Mouse (Mus musculus) limb, embryonic 15.5 days (tissue): Measurements from ENCODE around the gene Anapc7. TPM values are rescaled to one million over a fixed set of nuclear protein-coding genes. Genes with fewer than 3 reads are reported as not detected.
A peak's percentile ranks its signal among the peaks of the same experiment; 100 is the strongest.

Source experiments
- ATAC-seq: fragments of 200-750 bp; cut with Nextera tagmentation; 2 replicates; pipeline ENCODE4 v1.8.0; 2017; ENCODE audit warnings: low read depth, moderate TSS enrichment; ENCODE audit not compliant: insufficient number of reproducible peaks, low FRiP score, low TSS enrichment
- H3K27ac ChIP-seq: fragments of 300-500 bp; sonication (generic); 2 replicates; pipeline ENCODE4 v1.5.1; 2015; ENCODE audit warnings: moderate library complexity, mild to moderate bottlenecking, inconsistent platforms
- H3K27me3 ChIP-seq: fragments of 300-500 bp; sonication (generic); 2 replicates; pipeline ENCODE4 v1.6.1; 2015; ENCODE audit warnings: inconsistent platforms
- H3K36me3 ChIP-seq: fragments of 300-500 bp; sonication (generic); 2 replicates; pipeline ENCODE4 v1.6.1; 2015; ENCODE audit warnings: inconsistent platforms
- H3K4me1 ChIP-seq: fragments of 300-500 bp; sonication (generic); 2 replicates; pipeline ENCODE4 v1.6.1; 2015; ENCODE audit warnings: inconsistent platforms
- H3K4me2 ChIP-seq: fragments of 300-500 bp; sonication (generic); 2 replicates; pipeline ENCODE4 v1.6.1; 2015; ENCODE audit warnings: mild to moderate bottlenecking, inconsistent platforms
- H3K4me3 ChIP-seq: fragments of 300-500 bp; sonication (generic); 2 replicates; pipeline ENCODE4 v1.5.1; 2015; ENCODE audit warnings: mild to moderate bottlenecking, inconsistent platforms
- H3K9ac ChIP-seq: fragments of 300-500 bp; sonication (generic); 2 replicates; pipeline ENCODE4 v1.6.1; 2015; ENCODE audit warnings: inconsistent platforms
- H3K9me3 ChIP-seq: fragments of 300-500 bp; sonication (generic); 2 replicates; pipeline ENCODE4 v1.6.1; 2016; ENCODE audit warnings: inconsistent platforms
- WGBS: fragments of 180-500 bp; shearing (Covaris S2); methylation state at CpG from one replicate; pipeline ENCODE4 v1.1.7; 2015; 5-methylcytosine and 5-hydroxymethylcytosine counted together
- polyA plus RNA-seq: library from polyadenylated mRNA; unstranded; fragments of >200 nt; fragmentation: Nextera tagmentation; extraction: Ambion mirVana; gene quantifications from 2 replicates; pipeline ENCODE4 v1.2.1, GENCODE M21; 2015

The Anapc7 gene
- polyA plus RNA-seq, 1 experiment from 2014 or later, result 40.2 TPM

DNA sequence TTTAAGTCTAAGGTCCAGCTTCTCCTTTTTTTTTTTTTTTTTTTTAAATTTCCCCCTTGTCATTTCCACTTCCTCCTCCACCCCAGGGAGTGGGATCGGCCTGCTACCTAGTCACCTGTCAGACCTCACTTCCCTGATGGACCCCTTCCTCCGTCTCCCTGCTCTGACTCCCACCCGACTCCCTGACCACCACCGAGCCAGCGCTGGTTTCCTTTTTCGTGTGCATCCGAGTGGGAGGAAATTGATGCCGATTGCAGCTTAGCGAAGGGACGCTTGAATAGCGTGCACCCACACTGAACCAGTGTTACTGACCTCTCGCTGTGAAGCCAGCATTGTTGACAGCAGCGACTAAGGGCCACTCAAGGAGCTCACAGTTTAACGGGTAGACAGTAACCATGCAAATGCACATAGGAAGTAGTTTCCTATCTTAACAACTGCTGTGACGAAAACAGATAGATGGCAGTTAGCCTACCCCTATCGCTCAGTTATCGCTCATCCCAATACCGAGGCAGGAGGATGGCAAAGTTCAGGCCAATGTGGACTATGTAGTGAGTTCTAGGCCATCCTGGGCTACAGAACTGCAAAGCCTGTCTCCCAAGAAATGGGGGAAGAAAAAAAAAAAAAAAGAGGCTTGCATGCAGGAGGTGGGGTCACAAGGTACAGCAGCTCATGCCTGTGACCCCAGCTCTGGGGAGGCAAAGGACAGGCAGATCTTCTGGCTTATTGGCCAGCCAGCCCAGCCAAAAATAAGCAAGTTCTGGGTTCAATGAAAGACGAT lies 29.1 kb upstream of the Anapc7 start:
- no peaks in the 10 kb centered on the region for H3K9me3 ChIP-seq
- 14% methylated on average over 19 of the region's 19 CpGs for WGBS
- H3K9ac ChIP-seq, result peak overlapping the region; percentile 69
- H3K27ac ChIP-seq, result peak overlapping the region; percentile 73; the same call in 1 of the 2 replicates
- peaks cover 14% of the 10 kb centered on the region for H3K4me1 ChIP-seq
- no peaks in the 10 kb centered on the region for H3K27me3 ChIP-seq
- peak overlapping the region; percentile 85 for H3K4me3 ChIP-seq
- peaks cover 14% of the 10 kb centered on the region for H3K36me3 ChIP-seq
- no peak for ATAC-seq
- H3K4me2 ChIP-seq, result peak overlapping the region; percentile 65

DNA sequence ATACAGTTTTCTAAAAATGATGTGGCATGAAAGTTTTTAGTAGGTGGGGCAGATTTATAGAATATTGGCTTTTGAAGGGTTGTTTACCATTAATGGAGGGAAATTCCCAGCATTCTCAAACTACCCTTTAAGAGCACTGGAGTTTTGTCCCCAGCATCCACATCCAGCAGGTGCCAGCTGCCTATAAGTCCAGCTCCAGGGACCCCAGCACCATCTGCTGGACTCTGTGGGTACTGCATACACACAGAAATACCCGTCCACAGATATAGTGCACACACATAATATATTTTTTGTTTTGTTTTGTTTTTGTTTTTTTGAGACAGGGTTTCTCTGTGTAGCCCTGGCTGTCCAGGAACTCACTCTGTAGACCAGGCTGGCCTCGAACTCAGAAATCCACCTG lies 27.6 kb upstream of the Anapc7 start:
- WGBS, result 51% methylated on average over 2 of the region's 2 CpGs
- no peaks in the 10 kb centered on the region for H3K27me3 ChIP-seq
- H3K36me3 ChIP-seq, result peaks cover 26% of the 10 kb centered on the region
- no peak overlapping the region for H3K4me2 ChIP-seq
- no peak for ATAC-seq
- peaks cover 14% of the 10 kb centered on the region for H3K4me1 ChIP-seq
- H3K9ac ChIP-seq, result no peak overlapping the region
- H3K27ac ChIP-seq, result no peak overlapping the region
- H3K9me3 ChIP-seq, result no peaks in the 10 kb centered on the region
- no peak overlapping the region for H3K4me3 ChIP-seq

DNA sequence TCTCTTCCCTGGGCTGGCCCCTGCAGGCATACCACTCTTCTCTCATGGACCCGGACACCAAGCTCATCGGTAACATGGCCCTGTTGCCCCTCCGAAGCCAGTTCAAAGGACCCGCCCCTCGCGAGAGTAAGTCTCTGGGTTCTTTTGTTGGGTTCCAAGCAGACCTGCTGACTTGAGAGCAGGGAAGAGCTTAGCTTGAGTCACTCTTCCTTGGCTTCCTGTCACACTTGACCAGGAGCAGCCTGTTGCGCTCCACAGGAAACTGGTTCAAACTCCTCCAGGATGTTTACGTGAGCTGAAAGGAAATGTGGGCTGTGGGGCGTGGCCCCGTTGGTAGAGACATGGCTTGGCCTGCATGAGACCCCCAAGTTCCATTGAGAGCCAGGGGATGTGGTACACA lies 24.7 kb upstream of the Anapc7 start:
- 87% methylated on average over 10 of the region's 10 CpGs for WGBS
- Histone ChIP-seq H3K27me3 (no peaks in the 10 kb centered on the region), H3K4me2 (no peak overlapping the region), H3K4me1 (peaks cover 14% of the 10 kb centered on the region), H3K27ac (peak overlapping the region; percentile 27; the same call in 1 of the 2 replicates), H3K9ac (no peak overlapping the region), H3K36me3 (peaks cover 53% of the 10 kb centered on the region), H3K9me3 (no peaks in the 10 kb centered on the region), H3K4me3 (no peak overlapping the region)
- no peak for ATAC-seq

DNA sequence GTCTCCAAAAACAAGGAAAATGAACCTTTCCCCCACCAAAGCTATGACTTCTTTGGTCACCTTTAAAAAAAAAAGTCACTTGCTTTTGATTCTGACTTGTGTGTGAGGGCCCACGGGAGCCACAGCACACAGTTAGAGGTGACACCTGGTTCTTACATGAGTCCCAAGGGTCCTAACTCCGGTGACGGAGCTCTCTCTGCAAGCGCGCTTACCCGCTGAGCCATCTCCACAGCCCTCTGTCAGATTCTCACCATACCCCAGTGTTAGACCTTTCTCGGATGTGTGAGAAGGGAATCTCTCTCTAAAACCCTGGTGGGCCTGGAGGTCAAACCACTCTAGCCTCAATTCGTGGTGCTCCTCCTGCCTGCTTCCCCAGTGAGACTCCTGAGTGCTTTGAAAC lies 24.0 kb upstream of the Anapc7 start:
- peaks cover 60% of the 10 kb centered on the region for H3K36me3 ChIP-seq
- no peak for ATAC-seq
- H3K9me3 ChIP-seq, result no peaks in the 10 kb centered on the region
- no peaks in the 10 kb centered on the region for H3K27me3 ChIP-seq
- H3K9ac ChIP-seq, result no peak overlapping the region
- peaks cover 12% of the 10 kb centered on the region for H3K4me1 ChIP-seq
- no peak overlapping the region for H3K4me2 ChIP-seq
- WGBS, result 92% methylated on average over 8 of the region's 8 CpGs
- H3K27ac ChIP-seq, result no peak overlapping the region
- H3K4me3 ChIP-seq, result no peak overlapping the region

DNA sequence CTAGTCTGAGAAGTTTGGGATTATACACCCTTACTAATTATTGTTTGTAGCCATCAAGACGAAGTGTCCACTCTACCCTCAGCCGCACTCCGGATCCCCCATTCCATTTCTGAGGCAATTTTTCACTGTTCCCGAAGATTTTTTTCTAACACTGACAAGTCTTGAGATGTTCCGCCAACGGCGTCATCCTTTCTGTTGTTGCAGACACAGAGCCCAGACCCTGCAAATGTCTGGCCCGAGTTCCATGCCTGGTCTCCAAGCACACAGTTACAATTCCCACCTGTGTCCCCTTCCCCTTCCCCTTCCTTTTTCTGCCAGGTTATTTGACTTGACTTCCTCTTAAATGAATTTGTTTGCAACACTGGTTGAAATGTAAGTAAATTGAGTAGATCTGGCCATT lies 21.6 kb upstream of the Anapc7 start:
- Histone ChIP-seq H3K9ac (no peak overlapping the region), H3K27ac (no peak overlapping the region), H3K4me3 (no peak overlapping the region), H3K4me2 (no peak overlapping the region), H3K27me3 (no peaks in the 10 kb centered on the region), H3K4me1 (no peaks in the 10 kb centered on the region), H3K36me3 (peaks cover 82% of the 10 kb centered on the region), H3K9me3 (no peaks in the 10 kb centered on the region)
- ATAC-seq, result no peak
- WGBS, result 93% methylated on average over 8 of the region's 8 CpGs

DNA sequence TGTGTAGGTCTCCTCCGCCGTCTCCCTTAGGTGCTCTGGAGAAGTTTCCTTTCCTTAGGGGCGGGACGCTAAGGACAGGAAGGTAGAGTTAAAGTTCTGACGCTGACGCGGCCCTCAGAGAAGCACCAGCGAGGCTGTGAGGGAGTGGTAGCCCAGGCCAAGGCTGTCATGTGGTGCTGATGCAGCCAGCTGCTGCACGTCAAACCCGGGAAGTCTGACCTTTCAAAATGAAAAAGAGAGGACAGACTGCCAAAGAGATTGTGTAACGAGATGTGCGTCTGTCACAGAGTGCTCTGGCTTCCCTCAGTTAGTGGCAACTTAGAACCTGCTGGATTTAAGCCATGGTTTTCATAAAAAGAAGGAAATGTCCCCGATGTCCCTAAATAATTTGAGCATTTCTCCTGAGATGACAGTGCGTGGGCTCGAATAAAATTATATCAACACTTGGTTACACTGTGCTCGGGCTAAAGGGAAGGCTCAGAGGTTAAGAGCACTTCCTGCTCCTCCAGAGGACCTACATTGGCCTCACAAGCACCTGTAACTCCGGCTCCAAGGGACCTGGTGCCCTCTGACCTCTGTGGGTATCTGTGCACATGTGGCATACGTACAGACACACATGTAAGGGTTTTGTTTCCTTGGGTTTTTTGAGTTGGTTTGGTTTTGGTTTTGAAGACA lies 20.7 kb upstream of the Anapc7 start:
- H3K36me3 ChIP-seq, result peaks cover 86% of the 10 kb centered on the region

DNA sequence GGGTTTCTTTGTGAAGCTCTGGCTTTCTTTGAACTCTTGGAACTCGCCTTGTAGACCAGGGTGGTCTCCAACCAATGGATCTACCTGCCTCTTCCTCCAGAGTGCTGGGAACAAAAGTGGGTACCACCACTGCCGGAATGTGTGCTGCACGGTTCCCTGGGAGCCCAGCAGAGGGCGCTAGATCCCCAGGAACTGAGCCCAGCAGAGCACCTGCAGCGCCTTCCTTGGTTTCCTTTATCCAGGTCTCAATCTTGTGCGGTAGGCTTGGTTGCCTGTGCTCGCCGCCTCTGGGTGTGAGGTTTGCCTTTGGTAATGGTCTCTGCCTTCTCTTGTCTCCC lies 20.2 kb upstream of the Anapc7 start:
- H3K4me1 ChIP-seq, result no peaks in the 10 kb centered on the region
- H3K27me3 ChIP-seq, result no peaks in the 10 kb centered on the region
- H3K36me3 ChIP-seq, result peaks cover 91% of the 10 kb centered on the region
- no peaks in the 10 kb centered on the region for H3K9me3 ChIP-seq
- no peak for ATAC-seq
- H3K9ac ChIP-seq, result no peak overlapping the region
- H3K4me3 ChIP-seq, result no peak overlapping the region
- no peak overlapping the region for H3K27ac ChIP-seq
- H3K4me2 ChIP-seq, result no peak overlapping the region
- WGBS, result 24% methylated on average over 8 of the region's 8 CpGs

More for the DNA sequence above, 20.7 kb upstream of the Anapc7 start:
- WGBS, result 81% methylated on average over 18 of the region's 18 CpGs
- H3K4me2 ChIP-seq, result no peak overlapping the region
- no peaks in the 10 kb centered on the region for H3K27me3 ChIP-seq
- no peak for ATAC-seq
- no peaks in the 10 kb centered on the region for H3K9me3 ChIP-seq
- no peak overlapping the region for H3K27ac ChIP-seq
- H3K4me1 ChIP-seq, result no peaks in the 10 kb centered on the region
- H3K9ac ChIP-seq, result no peak overlapping the region
- H3K4me3 ChIP-seq, result no peak overlapping the region

DNA sequence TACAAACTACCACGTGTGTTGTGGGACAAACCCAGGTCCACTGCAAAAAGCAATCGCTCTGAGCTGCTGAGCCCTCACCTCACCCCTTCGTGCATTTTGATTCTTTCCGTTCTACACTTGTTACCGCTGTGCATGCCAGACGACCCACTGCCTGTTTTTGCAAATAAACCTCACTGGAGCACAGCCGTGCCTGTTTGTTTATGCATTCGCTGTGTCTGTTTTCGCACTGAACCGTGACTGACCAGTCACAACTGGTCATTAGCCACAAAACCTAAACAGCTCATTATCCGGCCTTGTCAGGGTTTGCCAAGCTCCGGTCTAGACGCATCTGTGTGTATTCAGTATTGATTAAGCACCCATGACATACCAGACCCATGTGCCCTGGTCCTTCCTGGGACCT lies 19.3 kb upstream of the Anapc7 start:
- no peaks in the 10 kb centered on the region for H3K9me3 ChIP-seq
- H3K27me3 ChIP-seq, result no peaks in the 10 kb centered on the region
- WGBS, result 69% methylated on average over 13 of the region's 13 CpGs
- no peak overlapping the region for H3K9ac ChIP-seq
- H3K27ac ChIP-seq, result no peak overlapping the region
- ATAC-seq, result no peak
- no peak overlapping the region for H3K4me3 ChIP-seq
- H3K4me2 ChIP-seq, result no peak overlapping the region
- H3K36me3 ChIP-seq, result peaks cover 93% of the 10 kb centered on the region
- no peaks in the 10 kb centered on the region for H3K4me1 ChIP-seq

DNA sequence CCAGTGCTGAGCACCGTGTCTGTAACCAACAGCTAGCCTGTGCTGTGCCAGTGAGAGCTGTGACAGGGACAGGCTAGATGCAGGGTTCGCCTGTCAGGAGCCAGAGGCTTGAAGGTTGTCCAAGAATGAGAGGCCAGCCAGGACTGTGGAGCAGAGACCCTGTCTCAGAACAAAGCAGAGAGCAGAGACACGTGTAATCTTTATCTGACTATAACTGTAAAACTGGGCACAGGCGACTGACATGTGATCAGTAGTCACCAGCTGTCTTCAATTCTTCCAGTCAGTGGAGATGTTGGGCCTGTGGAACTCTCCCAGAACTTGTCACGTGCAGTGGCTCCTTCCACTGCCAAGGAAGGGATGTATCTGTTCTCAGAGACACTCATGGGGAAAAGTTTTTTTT lies 18.7 kb upstream of the Anapc7 start:
- H3K27ac ChIP-seq, result no peak overlapping the region
- ATAC-seq, result no peak; the same call in 1 of the 2 replicates
- H3K4me3 ChIP-seq, result no peak overlapping the region
- no peak overlapping the region for H3K9ac ChIP-seq
- H3K9me3 ChIP-seq, result no peaks in the 10 kb centered on the region
- H3K36me3 ChIP-seq, result peaks cover 94% of the 10 kb centered on the region
- no peaks in the 10 kb centered on the region for H3K4me1 ChIP-seq
- H3K27me3 ChIP-seq, result no peaks in the 10 kb centered on the region
- WGBS, result 82% methylated on average over 5 of the region's 5 CpGs
- no peak overlapping the region for H3K4me2 ChIP-seq

DNA sequence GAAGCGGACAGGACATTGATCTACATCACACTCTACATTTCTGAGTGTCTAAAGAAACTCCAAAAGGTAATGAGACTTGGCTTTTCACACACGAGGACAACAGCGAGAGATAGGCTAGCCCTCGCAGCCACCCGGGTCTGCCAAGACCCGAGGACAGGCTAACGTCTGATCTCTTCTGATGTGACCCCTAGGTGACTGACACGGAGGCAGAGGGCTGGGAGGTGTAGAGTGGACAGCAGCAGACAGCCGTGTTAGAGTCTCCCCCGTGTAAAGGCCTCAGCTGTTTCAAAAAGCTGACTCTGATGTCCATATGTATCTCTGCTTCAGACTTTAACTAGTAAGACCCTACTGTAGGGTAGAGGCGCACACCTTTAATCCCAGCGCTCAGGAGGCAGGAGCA lies 18.1 kb upstream of the Anapc7 start:
- H3K27me3 ChIP-seq, result no peaks in the 10 kb centered on the region
- WGBS, result 91% methylated on average over 12 of the region's 12 CpGs
- peaks cover 89% of the 10 kb centered on the region for H3K36me3 ChIP-seq
- no peaks in the 10 kb centered on the region for H3K9me3 ChIP-seq
- no peak overlapping the region for H3K4me2 ChIP-seq
- H3K4me3 ChIP-seq, result no peak overlapping the region
- no peaks in the 10 kb centered on the region for H3K4me1 ChIP-seq
- H3K27ac ChIP-seq, result no peak overlapping the region
- ATAC-seq, result no peak
- H3K9ac ChIP-seq, result no peak overlapping the region

DNA sequence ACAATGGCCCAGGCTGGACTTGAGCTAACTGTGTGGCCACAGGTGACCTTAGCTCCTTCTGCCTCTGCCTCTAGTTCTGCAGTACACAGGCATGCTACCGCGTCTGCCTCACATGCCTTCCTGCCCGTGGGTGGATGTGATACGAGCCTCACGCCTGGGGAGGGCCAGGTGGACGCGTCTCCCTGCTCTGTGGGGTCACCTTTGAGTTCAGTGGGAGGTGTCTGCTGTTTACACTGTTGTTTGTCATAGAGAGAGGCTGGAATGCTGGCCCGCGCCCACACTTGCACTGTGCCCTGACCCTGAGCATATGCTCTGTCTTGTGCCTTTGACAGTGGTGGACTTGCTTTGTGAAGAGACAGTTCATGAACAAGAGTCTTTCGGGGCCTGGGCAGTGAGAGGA lies 16.0 kb upstream of the Anapc7 start:
- no peak for ATAC-seq
- Histone ChIP-seq H3K27me3 (no peaks in the 10 kb centered on the region), H3K9ac (no peak overlapping the region), H3K4me1 (no peaks in the 10 kb centered on the region), H3K27ac (no peak overlapping the region), H3K4me3 (no peak overlapping the region), H3K9me3 (no peaks in the 10 kb centered on the region), H3K4me2 (no peak overlapping the region), H3K36me3 (peaks cover 78% of the 10 kb centered on the region)
- WGBS, result 93% methylated on average over 10 of the region's 10 CpGs

DNA sequence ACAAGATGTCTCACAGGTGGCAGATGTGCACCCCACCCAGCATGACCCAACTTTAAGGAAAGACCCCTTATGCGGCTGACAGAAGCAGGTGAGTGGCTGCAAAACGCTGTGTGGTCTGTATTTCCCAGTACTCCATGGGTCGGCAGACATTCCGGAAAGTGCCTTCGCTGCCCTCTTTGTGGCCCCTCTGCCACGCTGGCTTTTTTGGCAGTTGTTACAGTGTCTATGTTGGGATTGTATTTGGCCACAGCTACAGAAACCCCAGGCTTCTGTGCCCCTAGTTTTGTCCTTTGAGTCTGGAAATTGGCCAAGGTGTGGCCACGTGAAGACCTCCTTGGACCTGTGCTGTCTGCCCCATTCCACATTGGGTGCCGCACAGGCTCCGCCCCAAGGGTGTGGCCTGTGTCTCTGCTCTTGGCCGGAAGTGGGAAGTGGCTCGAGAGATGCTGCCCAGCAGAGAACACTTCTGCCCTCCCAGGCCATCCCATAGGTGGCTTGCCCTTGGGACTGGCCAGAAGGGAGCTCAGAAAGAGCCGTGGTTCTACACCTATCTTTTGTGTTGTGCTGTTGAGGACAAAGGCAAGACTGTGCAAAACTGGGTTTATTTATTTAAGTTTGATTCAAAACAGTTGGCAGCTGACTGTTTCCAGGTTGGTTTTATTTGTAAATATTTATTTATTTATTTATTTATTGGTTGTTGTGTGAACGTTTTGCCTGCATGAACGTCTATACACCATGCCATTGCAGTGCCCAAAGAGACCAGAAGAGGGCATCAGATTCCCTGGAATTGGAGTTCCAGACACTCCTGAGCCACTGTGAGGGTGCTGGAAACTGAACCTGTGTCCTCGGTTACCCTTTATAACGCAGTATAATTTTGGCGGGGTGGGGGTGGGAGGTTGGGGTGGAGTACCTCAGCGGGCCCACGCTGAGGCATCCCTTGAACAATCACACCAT lies 11.5 kb upstream of the Anapc7 start:
- no peak overlapping the region for H3K4me2 ChIP-seq
- peaks cover 36% of the 10 kb centered on the region for H3K36me3 ChIP-seq
- H3K4me1 ChIP-seq, result no peaks in the 10 kb centered on the region
- H3K9ac ChIP-seq, result no peak overlapping the region
- H3K4me3 ChIP-seq, result no peak overlapping the region
- no peak for ATAC-seq
- no peak overlapping the region for H3K27ac ChIP-seq
- H3K27me3 ChIP-seq, result no peaks in the 10 kb centered on the region
- 88% methylated on average over 19 of the region's 19 CpGs for WGBS
- no peaks in the 10 kb centered on the region for H3K9me3 ChIP-seq
